In genomic region chr3:154179423-154179920, GRCm38 (mm10) we compare ENCODE assay signal across 29 mouse cellular contexts.
DNase-seq lines count a peak whose midpoint lies in the region; ATAC-seq and TF ChIP-seq lines count a peak whose summit lies in the region.
"Had no signal": no experiment of that assay in that cellular context is flagged by ENCODE, and none has a peak within 500 bp of the region (broad histone marks: within the 10 kb centered on the region; RNA-seq: fewer than 3 reads in every experiment).

No protein-coding gene starts in this region.

- H3K4me3 ChIP-seq in forebrain, embryonic 10.5 days: no peak overlapping the region
- H3K4me3 ChIP-seq in forebrain, embryonic 14.5 days (ENCODE audit: low read depth, low read length): no peak overlapping the region
- no peak overlapping the region for H3K4me3 ChIP-seq in limb, embryonic 11.5 days (ENCODE audit: low read depth, low read length)
- H3K4me3 ChIP-seq in limb, embryonic 10.5 days: no peak overlapping the region
- no peak overlapping the region for H3K4me3 ChIP-seq in neural tube, embryonic 15.5 days (replicated peaks)
- no peak overlapping the region for H3K4me3 ChIP-seq in left cerebral cortex, adult 2 months
- H3K4me3 ChIP-seq: embryonic facial prominence, embryonic 12.5 days; heart, embryonic 15.5 days; hindbrain, embryonic 13.5 days; kidney, embryonic 15.5 days; limb, embryonic 15.5 days; megakaryocyte, embryonic 14.5 days; midbrain, embryonic 15.5 days; myocyte had no signal

- peak; percentile 10 for DNase-seq in forebrain, embryonic 10.5 days (ENCODE audit: extremely low spot score, low spot score)
- DNase-seq in forebrain, embryonic 14.5 days (ENCODE audit: low spot score): no peak
- DNase-seq in limb, embryonic 11.5 days (ENCODE audit: low spot score): peak; percentile 17
- no peak for DNase-seq in limb, embryonic 10.5 days (ENCODE audit: low spot score)
- DNase-seq in neural tube, embryonic 10.5 days (ENCODE audit: extremely low spot score, low spot score): peak; percentile 9
- peak; percentile 8 for DNase-seq in naive thymus-derived CD4-positive, alpha-beta T cell, adult 2 months (ENCODE audit: low read depth)
- no peak for DNase-seq in left cerebral cortex, adult 2 months (ENCODE audit: extremely low spot score in 1 of 2, low spot score in 2 of 2)
- DNase-seq: adrenal gland, postnatal 14 days; cerebellum, adult 11 months; cerebellum, adult 9-10 months; cerebellum, postnatal 36 days; kidney, adult 18-20 months; kidney, postnatal 25 days; lung, embryonic 14.5 days; retina, postnatal 1 day; right cerebral cortex, postnatal 14 days; thymus, postnatal 4 days had no signal

- no peak for TF ChIP-seq CTCF in left cerebral cortex, adult 2 months (IDR thresholded peaks at IDR 0.05)

- H3K9me3 ChIP-seq in forebrain, embryonic 10.5 days: 0 out of 2 replicates have a peak, but pooled peaks cover 3% of the 10 kb centered on the region
- H3K9me3 ChIP-seq in forebrain, embryonic 14.5 days (replicated peaks; ENCODE audit: control insufficient read depth, low read length): no peaks in the 10 kb centered on the region
- H3K9me3 ChIP-seq in limb, embryonic 11.5 days (ENCODE audit: control insufficient read depth, low read length): no peaks in the 10 kb centered on the region
- no peaks in the 10 kb centered on the region for H3K9me3 ChIP-seq in limb, embryonic 10.5 days (replicated peaks)
- H3K9me3 ChIP-seq in neural tube, embryonic 15.5 days (replicated peaks): no peaks in the 10 kb centered on the region
- H3K9me3 ChIP-seq: embryonic facial prominence, embryonic 12.5 days; hindbrain, embryonic 13.5 days; kidney, embryonic 15.5 days; limb, embryonic 15.5 days; midbrain, embryonic 15.5 days had no signal

- H3K4me2 ChIP-seq in forebrain, embryonic 14.5 days (ENCODE audit: low read length): no peak overlapping the region
- no peak overlapping the region for H3K4me2 ChIP-seq in limb, embryonic 11.5 days (ENCODE audit: low read depth, severe bottlenecking)
- no peak overlapping the region for H3K4me2 ChIP-seq in neural tube, embryonic 15.5 days
- H3K4me2 ChIP-seq: embryonic facial prominence, embryonic 12.5 days; heart, embryonic 15.5 days; hindbrain, embryonic 13.5 days; kidney, embryonic 15.5 days; limb, embryonic 15.5 days; lung, embryonic 14.5 days; midbrain, embryonic 15.5 days had no signal

- intact Hi-C loops in left cerebral cortex, adult 2 months (cut with DNase I): no loop called here

- no peaks in the 10 kb centered on the region for H3K36me3 ChIP-seq in forebrain, embryonic 10.5 days (replicated peaks)
- no peaks in the 10 kb centered on the region for H3K36me3 ChIP-seq in forebrain, embryonic 14.5 days (ENCODE audit: control insufficient read depth, insufficient read depth, low read length)
- no peaks in the 10 kb centered on the region for H3K36me3 ChIP-seq in limb, embryonic 11.5 days (ENCODE audit: control insufficient read depth, insufficient read depth, low read length)
- no peaks in the 10 kb centered on the region for H3K36me3 ChIP-seq in limb, embryonic 10.5 days
- H3K36me3 ChIP-seq in neural tube, embryonic 15.5 days: no peaks in the 10 kb centered on the region
- H3K36me3 ChIP-seq: embryonic facial prominence, embryonic 12.5 days; G1E; heart, embryonic 15.5 days; hindbrain, embryonic 13.5 days; kidney, embryonic 15.5 days; limb, embryonic 15.5 days; midbrain, embryonic 15.5 days had no signal

- ATAC-seq in forebrain, embryonic 14.5 days: no peak
- no peak for ATAC-seq in limb, embryonic 11.5 days (ENCODE audit: insufficient number of reproducible peaks, low FRiP score, low TSS enrichment, low read depth)
- ATAC-seq in neural tube, embryonic 15.5 days (ENCODE audit: low FRiP score): no peak
- ATAC-seq: forebrain, embryonic 16.5 days; midbrain, embryonic 15.5 days had no signal

- H3K27me3 ChIP-seq in forebrain, embryonic 10.5 days (ENCODE audit: poor library complexity, severe bottlenecking): no peaks in the 10 kb centered on the region
- H3K27me3 ChIP-seq in forebrain, embryonic 14.5 days (replicated peaks; ENCODE audit: control insufficient read depth, insufficient read depth, low read length): no peaks in the 10 kb centered on the region
- no peaks in the 10 kb centered on the region for H3K27me3 ChIP-seq in limb, embryonic 11.5 days (ENCODE audit: control insufficient read depth, insufficient read depth, low read length)
- no peaks in the 10 kb centered on the region for H3K27me3 ChIP-seq in limb, embryonic 10.5 days (ENCODE audit: low read depth, poor library complexity, severe bottlenecking)
- no peaks in the 10 kb centered on the region for H3K27me3 ChIP-seq in neural tube, embryonic 15.5 days (replicated peaks)
- H3K27me3 ChIP-seq: embryonic facial prominence, embryonic 12.5 days; heart, embryonic 15.5 days; hindbrain, embryonic 13.5 days; kidney, embryonic 15.5 days; limb, embryonic 15.5 days; megakaryocyte, embryonic 14.5 days; midbrain, embryonic 15.5 days had no signal

- no peak overlapping the region for H3K27ac ChIP-seq in forebrain, embryonic 10.5 days
- H3K27ac ChIP-seq in forebrain, embryonic 14.5 days (ENCODE audit: low read depth, low read length): no peak overlapping the region
- H3K27ac ChIP-seq in limb, embryonic 11.5 days (replicated peaks; ENCODE audit: low read depth, low read length): no peak overlapping the region
- H3K27ac ChIP-seq in limb, embryonic 10.5 days: no peak overlapping the region
- H3K27ac ChIP-seq in neural tube, embryonic 15.5 days (replicated peaks): no peak overlapping the region
- no peak overlapping the region for H3K27ac ChIP-seq in left cerebral cortex, adult 2 months
- H3K27ac ChIP-seq: embryonic facial prominence, embryonic 12.5 days; heart, embryonic 15.5 days; hindbrain, embryonic 13.5 days; kidney, embryonic 15.5 days; limb, embryonic 15.5 days; liver, embryonic 14.5 days; midbrain, embryonic 15.5 days had no signal

- H3K9ac ChIP-seq in forebrain, embryonic 14.5 days (ENCODE audit: low read length): no peak overlapping the region
- H3K9ac ChIP-seq in limb, embryonic 11.5 days (ENCODE audit: low read length): no peak overlapping the region
- no peak overlapping the region for H3K9ac ChIP-seq in neural tube, embryonic 15.5 days (replicated peaks)
- H3K9ac ChIP-seq: embryonic facial prominence, embryonic 12.5 days; heart, embryonic 15.5 days; hindbrain, embryonic 13.5 days; kidney, embryonic 15.5 days; limb, embryonic 15.5 days; liver, embryonic 14.5 days; lung, embryonic 14.5 days; midbrain, embryonic 15.5 days had no signal

- 96% methylated on average over 2 of the region's 3 CpGs for WGBS in forebrain, embryonic 10.5 days
- WGBS in forebrain, embryonic 14.5 days: 98% methylated on average over 2 of the region's 3 CpGs
- WGBS in limb, embryonic 11.5 days: 98% methylated on average over 2 of the region's 3 CpGs
- WGBS in limb, embryonic 10.5 days: 90% methylated on average over 3 of the region's 3 CpGs
- WGBS in neural tube, embryonic 15.5 days: 100% methylated on average over 2 of the region's 3 CpGs

- peaks cover 5% of the 10 kb centered on the region; the same call in 1 of the 2 replicates for H3K4me1 ChIP-seq in forebrain, embryonic 10.5 days
- H3K4me1 ChIP-seq in forebrain, embryonic 14.5 days (ENCODE audit: control insufficient read depth, insufficient read depth, low read length): no peaks in the 10 kb centered on the region
- H3K4me1 ChIP-seq in limb, embryonic 11.5 days (ENCODE audit: control insufficient read depth, insufficient read depth, low read length): no peaks in the 10 kb centered on the region
- H3K4me1 ChIP-seq in limb, embryonic 10.5 days: no peaks in the 10 kb centered on the region
- H3K4me1 ChIP-seq in neural tube, embryonic 15.5 days: peaks cover 3% of the 10 kb centered on the region; the same call in 1 of the 2 replicates
- H3K4me1 ChIP-seq: embryonic facial prominence, embryonic 12.5 days; heart, embryonic 15.5 days; hindbrain, embryonic 13.5 days; limb, embryonic 15.5 days; midbrain, embryonic 15.5 days had no signal

Comparison
In these comparisons a context has a peak if more than half of its experiments do, and no peak if none do; other contexts are left out.
1. DNase-seq: peak in forebrain, embryonic 10.5 days (single experiment), limb, embryonic 11.5 days (single experiment), neural tube, embryonic 10.5 days (single experiment) and naive thymus-derived CD4-positive, alpha-beta T cell, adult 2 months (single experiment); none in forebrain, embryonic 14.5 days (single experiment), limb, embryonic 10.5 days (single experiment) and left cerebral cortex, adult 2 months (0 of 2).